Mouse (Mus musculus) heart, postnatal 36 days (tissue): ENCODE measurements around the gene Gp1bb. TPM values are rescaled to one million over a fixed set of nuclear protein-coding genes. Genes with fewer than 3 reads are reported as not detected.

Experiments
- DNase-seq, 2 experiments: peaks; one replicate each; pipeline ENCODE4 v3.0.0; 2021 to 2022
- intact Hi-C: fragments of 180-260 bp; cut with DNase I; formaldehyde crosslinking; loops from one replicate; pipeline ENCODE4 v1.15.1; 2025
- total RNA-seq, 2 experiments: library from RNA; stranded (reverse); gene quantifications; 2 replicates each; pipeline ENCODE4 v1.2.3; 2021

Gp1bb gene
- 1 to 10 TPM; 1.2 TPM for total RNA-seq

DNA sequence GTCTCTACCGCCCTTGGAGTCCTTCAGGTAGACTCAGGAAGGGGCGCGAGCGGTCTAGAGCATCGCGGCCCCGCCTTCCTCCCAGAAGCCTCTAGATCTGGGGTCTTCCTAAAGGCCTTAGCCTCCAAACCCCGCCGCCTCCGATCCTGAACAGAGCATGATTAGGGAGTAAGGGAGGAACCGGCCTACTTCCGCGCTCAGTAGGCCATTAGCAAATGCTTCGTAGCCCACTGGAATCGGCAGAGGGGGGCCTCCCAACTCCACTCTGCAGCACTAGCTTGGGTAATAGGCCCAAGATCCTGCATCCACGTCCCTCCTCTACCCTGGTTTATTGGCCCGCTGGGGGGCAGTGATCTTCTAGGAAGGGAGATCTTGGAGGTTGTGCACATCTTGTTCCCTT, at the start of gene Gp1bb:
TSS of gene Gp1bb (minus strand) at position 385 of the 400 bp plus-strand sequence.
- intact Hi-C loops = no loop called here
- DNase-seq = no peak

DNA sequence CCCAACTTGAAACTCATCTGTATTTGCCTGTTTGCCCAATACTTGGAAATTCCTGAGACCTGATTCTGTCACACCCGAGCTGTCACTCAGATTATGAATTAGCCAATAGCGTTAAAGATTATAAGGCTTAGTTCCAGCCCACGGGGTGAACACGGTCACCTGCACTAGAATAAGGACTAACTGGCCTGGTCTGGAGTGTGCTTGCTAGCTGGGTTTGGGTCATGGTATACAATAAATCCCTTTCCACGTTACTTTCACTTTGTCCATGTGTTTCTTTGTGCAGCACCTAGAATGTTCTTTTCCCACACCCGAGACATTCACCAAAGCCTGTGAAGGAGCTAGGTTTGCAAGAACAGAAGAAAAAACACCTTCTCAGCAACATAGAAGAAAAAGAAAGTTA, 47.7 kb upstream of the Gp1bb start:
- intact Hi-C loops = no loop called here
- DNase-seq = no peak

DNA sequence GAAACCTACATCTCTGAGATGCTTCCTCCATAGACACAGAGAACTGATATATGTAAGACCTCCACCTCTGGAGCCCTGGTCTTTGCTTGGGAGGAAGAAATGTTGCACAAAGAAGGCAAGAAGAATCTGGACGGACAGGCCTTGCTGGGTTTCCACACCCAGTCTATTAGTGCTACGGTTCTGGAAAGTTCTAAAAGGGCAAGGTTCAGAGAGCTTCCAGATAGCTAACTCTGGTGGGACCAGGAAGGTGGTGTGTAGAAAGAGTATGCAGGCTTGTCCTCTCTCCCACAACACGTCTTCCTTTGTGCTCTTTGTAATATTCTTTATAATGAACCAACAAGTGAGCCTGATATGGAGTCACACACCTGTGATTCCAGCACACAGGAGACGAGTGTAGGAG, 36.4 kb upstream of the Gp1bb start:
- DNase-seq = no peak
- intact Hi-C loops = no loop called here

DNA sequence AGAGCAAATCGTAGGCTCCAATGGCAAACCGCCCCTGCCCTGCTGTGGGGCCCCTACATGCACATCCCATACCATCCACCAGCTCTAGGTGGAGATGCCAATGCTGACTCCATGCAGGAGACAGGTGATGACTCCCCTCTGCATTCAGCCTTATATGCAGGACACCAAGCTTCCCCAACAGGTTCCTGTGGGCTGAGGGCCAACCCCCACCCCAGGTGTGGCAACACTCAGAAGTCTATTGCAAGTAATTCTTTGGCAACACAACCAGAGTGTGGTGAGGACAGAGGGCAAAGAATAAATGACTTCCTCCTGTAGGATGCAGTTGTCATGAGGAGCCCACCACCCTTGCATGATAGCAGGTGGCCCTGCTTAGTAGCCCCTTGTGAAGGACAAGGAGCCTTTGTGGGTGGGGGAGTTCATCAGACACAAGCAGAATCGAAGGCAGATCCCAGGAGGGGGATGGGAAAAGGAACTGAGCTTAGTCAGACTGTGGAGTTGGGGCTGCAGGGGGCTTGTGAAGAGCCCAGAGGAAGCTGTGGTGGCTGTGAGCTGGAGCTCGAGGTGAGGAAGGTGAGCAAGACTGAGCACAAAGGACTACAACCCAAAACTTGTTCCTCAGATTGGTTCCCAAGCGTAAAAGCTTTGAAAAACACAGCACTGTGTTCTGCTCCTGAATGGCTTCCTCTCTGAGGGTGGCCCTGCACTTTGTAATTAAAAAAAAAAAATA, 33.3 kb upstream of the Gp1bb start:
- DNase-seq = no peak
- intact Hi-C loops = no loop called here

DNA sequence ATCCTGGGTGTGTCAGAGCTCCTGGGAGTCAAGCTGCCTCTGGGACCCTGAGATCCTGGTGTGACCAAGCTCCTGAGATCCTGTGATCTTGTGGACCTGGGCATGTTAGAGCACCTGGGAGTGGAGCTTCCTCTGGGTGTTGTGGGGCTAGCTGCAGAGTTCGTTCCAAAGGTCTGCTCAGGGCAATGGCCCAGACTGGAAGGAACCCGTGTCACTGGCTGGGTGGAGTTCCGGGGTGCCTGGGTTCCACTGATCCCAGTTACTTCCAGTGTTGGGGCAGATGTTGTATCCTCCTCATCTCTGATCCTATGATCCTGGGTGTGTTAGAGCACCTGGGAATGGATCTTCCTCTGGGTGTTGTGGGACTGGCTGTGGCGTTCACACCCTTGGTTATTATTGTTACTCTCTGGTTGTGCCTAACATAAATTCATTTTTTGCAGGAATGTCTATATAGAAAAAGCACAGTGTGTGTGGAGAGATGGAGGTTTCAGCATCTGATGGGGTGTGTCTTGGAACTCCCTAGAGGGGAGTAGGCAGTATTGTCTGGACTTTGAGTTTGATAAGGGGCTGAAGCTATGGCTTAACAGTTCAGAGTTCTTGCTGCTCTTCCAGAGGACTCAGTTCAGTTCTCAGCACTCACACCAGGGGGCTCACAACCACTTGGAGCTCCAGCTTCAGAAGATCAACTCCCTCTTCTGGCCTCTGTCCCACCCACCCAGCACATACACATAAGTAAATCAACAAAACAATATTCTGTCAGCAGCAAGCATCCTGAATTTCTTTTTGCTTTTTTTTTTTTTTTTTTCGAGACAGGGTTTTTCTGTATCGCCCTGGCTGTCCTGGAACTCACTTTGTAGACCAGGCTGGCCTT, 31.3 kb upstream of the Gp1bb start:
- intact Hi-C loops = no loop called here
- no peak for DNase-seq

DNA sequence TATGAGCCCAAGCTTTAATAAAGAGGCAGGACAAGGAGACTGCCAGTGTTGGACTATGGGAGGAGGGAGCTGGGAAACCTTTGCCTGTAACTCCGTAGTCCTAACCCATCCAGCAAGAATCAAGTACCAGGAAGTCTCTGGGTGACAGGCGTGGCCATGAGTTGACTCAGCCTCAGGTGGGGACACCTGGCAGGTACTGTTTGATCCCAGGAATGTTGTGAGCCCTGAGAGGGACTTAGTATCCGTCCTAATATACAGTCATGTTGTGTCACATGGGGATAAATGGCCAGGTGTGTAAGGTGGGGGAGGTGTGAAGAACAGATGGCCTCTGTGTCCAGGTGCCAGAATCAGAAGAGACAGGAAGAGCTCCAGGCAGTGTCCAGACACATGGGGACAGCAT, 26.9 kb upstream of the Gp1bb start:
- no peak for DNase-seq
- intact Hi-C loops = no loop called here

DNA sequence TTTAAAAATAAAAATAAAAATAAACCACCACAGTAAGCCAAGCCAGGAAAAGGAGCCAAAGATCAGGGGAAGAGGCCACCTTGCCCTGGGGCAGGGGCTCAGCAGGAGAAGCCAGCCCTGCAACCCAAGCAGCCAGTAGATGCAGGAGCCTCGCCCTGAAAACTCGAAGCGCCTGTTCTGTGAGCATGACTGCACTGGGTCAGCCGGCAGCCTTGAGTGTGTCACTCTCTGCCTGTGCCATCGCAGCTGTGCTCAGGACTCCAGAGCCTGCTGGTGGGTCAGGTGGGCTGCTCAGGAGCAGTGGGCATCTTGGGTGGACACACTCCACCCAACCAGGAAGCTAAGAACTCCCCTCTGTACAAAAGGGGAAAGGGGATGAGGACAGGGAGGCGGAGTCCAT, 23.1 kb upstream of the Gp1bb start:
- intact Hi-C loops = no loop called here
- no peak for DNase-seq

DNA sequence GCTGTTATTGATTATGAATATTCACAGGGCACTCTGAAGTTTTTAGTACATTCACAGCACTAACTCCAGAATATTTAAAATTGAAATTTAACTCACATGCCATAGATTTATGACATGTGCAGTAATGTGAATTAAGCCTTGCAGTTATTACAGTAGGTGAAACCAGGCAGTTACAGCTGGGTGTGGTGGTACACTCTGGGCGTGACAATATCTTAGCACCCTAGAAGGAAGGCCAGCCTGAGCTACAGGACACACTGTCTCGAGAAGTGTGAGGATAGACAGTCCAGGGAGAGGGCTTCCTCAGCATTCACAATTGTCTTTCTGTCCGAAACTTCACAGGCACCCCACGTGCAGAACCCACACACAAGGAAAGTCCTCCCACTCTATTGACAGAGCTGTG, 22.3 kb upstream of the Gp1bb start:
- DNase-seq = no peak
- intact Hi-C loops = no loop called here

DNA sequence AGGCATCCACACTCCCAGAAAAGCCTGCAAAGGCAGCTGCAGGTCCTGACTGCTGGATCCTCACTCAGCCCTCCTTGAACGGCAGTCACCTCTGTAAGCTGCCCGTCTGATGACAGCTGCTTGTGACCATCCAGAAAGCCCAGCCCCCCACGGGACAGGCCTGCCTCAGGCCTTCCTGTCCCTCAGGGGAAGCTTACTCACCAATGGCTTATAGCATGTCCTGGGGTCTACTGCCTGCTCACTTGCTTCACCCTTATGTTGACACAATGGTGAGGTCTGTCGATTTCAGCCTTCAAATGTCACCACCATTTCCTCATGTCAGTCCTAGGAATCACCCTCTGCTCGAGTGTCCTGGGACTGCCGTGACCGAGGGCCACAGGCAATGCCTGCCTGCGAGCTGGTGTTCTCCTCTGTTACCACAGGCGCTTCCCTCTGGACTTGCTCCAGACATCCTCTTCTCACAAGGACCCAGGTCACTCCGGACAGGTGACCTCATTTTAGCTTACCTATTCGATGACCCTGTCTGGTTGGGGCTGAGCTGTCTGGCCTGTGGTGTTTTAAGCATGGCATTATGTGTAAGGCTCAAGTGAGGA, 21.3 kb upstream of the Gp1bb start:
- intact Hi-C loops = no loop called here
- no peak for DNase-seq

DNA sequence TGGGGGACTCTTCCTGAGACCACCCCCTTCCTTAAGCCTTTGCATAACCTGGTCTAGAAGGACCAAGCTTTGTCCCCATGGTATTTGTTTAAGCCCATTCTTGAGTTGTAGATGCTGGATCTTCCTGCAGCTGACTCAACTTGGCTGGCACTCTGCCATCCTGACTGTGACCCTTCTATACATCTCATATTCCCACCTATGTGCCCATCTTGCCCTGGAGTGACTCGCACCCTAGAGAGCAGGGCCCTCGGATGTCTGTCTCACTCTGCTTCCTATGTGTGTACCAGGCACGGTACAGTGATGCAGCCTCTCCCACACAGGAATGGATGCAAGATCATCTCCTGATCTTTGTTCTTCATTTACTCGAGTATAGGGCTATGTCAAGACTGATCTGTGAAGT, 20.7 kb upstream of the Gp1bb start:
- intact Hi-C loops = no loop called here
- no peak for DNase-seq

DNA sequence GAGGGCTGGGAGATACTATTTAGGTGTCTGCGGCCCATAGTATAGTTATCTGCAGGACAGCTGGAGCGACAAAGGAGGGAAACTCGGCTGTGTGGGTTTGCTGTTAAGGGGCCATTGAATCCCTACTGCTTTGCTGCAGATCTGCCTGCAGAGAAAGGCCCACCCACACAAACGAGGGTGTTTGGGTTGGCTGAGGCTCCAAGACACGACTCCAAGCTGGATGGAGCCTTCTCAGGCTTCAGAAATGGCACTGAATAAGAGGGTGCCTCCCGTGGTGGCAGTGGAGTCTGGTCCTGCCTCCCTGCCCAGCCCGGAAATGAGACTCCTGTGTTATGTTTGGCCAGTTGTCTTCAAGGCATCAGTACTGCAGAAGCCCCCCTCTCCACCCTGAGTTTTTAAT, 20.1 kb upstream of the Gp1bb start:
- DNase-seq = no peak
- intact Hi-C loops = no loop called here

DNA sequence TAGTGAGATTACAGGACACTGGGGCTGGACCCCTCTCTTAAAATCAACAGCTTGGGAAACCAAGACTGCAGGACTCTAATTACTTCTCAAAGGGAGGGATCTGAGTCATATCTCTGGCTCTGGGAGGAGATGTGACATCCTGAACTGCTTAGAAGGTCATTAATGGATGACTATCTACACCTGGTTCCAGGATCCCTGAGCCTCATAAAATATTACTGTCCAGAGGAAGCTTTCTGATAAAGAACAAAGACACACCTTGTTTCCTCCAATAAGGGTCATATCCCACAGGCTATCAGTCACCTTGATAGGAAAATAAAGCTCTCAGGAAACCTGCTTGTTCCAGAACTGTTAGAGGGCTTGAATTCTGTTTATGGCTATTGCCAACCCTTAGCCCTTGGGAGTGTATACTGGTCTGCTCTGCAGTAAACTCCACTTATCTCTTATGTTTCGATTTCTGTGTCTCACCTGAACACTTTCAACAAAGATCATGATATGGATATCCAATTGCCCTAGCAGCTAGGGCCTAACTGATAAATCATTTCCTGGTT, 17.3 kb upstream of the Gp1bb start:
- DNase-seq = no peak
- intact Hi-C loops = no loop called here

DNA sequence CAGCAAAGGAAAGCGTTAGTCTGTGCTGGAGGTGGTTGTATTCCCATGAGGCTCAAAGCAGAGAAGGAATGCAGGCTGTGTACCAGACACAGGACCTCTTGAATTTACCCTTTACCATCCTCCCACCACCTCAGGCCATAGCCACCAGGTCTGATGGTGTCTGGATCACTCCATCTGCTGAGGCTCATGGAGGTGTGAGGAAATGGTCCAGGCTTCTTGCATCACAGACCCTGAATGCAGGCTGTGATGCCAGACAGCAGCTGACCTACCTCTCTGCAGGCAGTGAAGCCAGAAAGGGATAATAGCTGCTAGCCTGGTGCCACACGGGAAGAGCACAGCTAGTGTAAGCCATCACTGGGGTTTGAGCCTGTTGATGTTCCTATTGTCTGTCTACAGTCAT, 16.2 kb upstream of the Gp1bb start:
- intact Hi-C loops = no loop called here
- no peak for DNase-seq

DNA sequence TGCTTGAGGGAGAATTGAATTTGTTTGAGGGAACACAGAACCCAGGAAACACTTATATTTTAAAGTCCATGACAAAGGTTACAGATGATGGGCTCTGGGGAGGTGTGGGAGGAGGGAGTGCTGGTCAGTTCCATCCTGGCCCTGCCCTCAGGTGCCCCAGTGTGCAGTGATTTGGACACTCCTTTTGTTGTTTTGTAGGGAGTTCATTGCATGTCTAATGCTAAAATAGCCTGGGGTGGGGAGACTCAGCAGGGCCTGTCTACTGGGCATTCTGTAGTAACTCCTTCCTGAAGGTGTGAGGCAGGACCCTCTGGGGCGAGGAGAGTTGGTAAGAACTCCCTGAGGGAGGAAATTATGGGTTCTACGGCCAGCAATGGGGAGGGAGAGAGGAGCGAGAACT, 14.6 kb upstream of the Gp1bb start:
- intact Hi-C loops = no loop called here
- no peak for DNase-seq

DNA sequence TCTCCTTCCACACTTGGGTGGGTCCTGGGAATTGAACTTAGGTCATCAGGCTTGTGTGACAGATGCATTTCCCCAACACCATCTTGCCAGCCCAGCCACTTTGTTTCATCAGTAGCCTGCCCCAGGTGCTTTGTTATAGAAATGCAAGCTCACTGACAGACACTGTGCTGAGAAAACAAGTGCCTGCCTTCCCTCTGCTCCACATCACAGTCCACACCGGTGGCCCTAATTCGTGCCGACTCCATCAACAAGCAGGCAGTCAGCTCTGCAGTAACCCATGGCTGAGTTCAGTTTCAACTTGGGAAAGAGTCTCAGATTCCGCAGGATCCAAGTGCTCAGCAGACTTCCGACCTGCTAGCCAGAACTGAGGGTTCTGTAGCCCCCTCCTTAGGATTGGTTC, 14.2 kb upstream of the Gp1bb start:
- no peak for DNase-seq
- intact Hi-C loops = no loop called here

DNA sequence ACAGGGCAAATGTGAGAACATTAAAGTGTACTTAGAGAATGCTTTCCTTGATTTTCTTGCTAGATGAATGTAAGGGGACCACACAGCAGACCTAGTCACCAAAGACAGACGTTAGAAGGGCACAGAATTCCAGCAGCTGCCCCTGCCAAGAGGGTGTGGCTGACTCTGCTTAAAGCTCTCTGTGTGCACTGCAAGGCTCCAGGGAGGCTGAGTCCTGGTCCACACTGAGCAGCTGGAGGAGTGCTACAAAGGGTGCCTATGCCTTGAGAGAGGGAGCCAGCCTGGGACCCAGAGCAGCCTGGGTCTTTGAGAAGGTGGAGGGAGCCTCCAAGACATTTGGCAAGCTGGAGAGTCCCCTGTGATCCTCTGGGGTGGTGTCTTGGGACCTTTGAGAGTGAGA, 11.1 kb upstream of the Gp1bb start:
- no peak for DNase-seq

DNA sequence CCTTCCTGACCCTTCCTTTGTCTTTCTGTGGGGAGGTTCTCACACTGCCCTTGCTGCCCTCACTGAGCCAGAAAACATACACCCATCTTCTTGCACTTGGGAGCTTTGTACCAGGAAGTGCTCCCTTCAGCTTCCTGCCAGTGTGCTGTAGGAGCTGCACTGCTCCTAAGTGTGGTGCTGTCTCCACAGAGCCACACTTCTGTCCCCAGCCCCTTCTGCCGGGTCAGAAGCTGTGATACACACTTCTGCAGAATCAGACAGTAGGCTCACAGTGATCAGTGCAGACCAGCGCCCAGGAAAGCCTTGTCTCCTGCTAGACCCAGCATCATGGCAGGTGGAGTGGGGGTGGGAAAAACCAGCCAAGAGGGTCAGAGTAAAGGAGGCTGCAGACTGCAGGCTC, 10.6 kb upstream of the Gp1bb start:
- no peak for DNase-seq
- intact Hi-C loops = no loop called here

More for the DNA sequence above, 11.1 kb upstream of the Gp1bb start:
- intact Hi-C loops = no loop called here

DNA sequence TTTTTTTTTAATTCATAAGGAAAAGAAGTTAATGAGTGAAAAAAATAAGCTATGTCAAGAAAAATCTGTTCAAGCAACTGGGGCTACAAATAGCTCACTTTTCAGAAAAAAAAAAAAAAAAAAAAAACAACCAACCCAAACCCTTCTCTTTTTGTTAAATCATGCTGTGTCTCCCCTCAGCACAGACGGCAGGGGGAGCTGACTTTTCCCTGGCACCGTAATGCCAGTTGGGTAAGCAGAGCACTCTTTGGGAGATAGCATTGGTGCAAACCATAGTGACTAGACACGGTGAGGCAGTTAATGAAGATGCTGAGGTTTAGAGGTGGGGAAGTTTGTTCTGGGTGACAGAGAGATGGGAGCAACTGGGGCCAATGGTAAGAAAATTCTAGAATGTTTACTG, 9.9 kb upstream of the Gp1bb start:
- intact Hi-C loops = no loop called here
- no peak for DNase-seq

DNA sequence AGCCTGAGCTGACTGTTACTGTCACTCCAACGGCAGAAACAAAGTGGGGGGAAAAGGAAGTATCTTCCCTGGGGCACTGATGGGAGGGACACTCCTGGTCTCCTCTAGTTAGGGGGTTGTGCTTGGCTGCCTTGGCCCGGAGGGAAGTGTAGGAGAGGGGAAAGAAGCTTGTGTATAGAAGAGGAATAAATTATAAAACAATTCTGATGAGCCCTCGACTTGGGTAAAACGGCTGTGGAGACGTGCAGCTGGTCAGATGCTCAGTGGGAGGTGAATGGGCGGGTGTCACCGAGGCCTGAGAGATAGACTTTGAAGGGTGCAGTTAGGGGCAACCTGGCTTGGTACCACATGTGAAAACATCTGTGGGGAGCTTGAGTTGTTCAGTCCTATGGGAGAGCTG, 8.9 kb upstream of the Gp1bb start:
- no peak for DNase-seq
- intact Hi-C loops = no loop called here

DNA sequence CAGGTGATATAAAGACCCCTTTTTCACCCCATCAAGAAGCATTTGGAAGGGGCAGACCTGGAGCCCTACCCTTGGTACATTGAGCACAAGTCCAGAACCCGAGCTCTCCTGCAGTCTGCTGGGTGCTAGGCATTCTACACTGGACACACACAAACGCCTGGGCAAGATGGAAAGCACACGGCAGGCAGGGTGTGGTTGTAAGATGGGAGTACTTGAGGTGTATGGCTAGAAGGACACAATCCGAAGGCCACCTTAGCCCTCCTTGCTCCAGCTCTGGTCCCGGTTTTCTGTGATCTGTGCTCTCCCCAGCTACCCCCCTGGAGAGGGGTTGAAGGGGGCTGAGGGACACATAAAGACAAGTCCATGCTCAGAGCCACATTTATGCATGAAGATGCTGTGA, 8.1 kb upstream of the Gp1bb start:
- DNase-seq = no peak
- intact Hi-C loops = no loop called here

DNA sequence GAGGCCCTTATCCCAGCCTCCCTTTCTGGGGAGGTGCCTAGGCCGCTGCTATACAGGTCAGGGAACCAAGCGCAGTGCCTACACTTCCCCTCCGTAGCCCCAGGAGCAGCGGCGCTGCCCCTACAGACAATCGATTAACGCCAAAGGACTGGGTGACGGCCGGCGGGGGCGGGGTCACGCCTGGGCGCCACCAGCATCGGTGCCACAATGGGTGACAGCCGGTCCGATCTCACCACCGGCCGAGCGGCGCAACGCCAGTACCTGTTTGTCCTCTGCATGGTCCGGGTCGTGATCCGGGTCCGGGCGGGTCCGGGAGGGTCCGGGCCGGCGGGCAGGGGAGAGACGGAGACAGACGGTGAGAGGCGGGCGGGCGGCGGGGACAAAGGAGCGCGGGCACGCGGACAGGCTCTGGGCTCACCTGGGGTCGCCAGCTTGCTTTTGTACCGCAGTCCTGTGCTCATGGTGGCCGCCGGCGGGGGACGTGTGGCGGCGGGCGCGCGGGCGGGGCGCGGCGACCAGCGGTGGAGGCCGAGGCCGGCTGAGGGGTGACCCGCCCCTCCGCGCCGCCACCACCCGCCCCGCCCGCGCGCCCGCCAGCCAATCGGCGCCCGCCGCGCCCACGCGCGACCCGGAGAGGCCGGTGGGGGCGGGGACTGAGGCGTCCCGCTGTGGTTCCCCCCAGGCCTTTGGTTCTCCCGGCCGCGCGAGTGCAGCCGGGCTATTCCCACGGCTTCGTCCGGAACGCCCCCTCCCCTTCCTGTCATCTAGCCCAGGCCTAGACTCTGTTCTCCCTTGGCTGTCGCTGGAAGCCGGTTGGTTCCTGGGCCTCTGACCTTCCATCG, 7.4 kb upstream of the Gp1bb start, which contains the start of gene Sept5:
TSS of gene Sept5 (minus strand) at position 565 of the 842 bp plus-strand sequence.
- intact Hi-C loops = loop anchor here (2.0 to 5.0 kb wide), 3 partner anchors 49 to 228 kb away; no protein-coding TSS in a partner anchor
- peak; percentile 73 to 74 for DNase-seq
